Mouse (Mus musculus) liver, embryonic 15.5 days (tissue): ENCODE measurements at regions not wholly inside any gene's neighbourhood (a gene's known extent, or its start where the extent isn't known, plus 50 kb on each side); places are given as distances from the start of the nearest gene placed in this dataset.
A peak's percentile ranks its signal among the peaks of the same experiment; 100 is the strongest.

Experiments
- ATAC-seq: fragments of 200-750 bp; cut with Nextera tagmentation; 2 replicates; pipeline ENCODE4 v1.8.0; 2017; ENCODE audit warnings: moderate number of reproducible peaks, mild to moderate bottlenecking, moderate library complexity; ENCODE audit not compliant: insufficient read depth
- H3K27ac ChIP-seq: fragments of 300-500 bp; sonication (generic); replicated peaks from 2 replicates; pipeline ENCODE4 v1.5.1; 2015; ENCODE audit warnings: mild to moderate bottlenecking, inconsistent platforms
- H3K27me3 ChIP-seq: fragments of 300-500 bp; sonication (generic); 2 replicates; pipeline ENCODE4 v1.6.1; 2015; ENCODE audit warnings: mild to moderate bottlenecking, inconsistent platforms
- H3K36me3 ChIP-seq: fragments of 300-500 bp; sonication (generic); replicated peaks from 2 replicates; pipeline ENCODE4 v1.6.1; 2015; ENCODE audit warnings: moderate library complexity, mild to moderate bottlenecking, inconsistent platforms
- H3K4me1 ChIP-seq: fragments of 300-500 bp; sonication (generic); replicated peaks from 2 replicates; pipeline ENCODE4 v1.6.1; 2015; ENCODE audit warnings: inconsistent platforms
- H3K4me2 ChIP-seq: fragments of 300-500 bp; sonication (generic); 2 replicates; pipeline ENCODE4 v1.6.1; 2015; ENCODE audit warnings: moderate library complexity, mild to moderate bottlenecking, inconsistent platforms
- H3K4me3 ChIP-seq: fragments of 300-500 bp; sonication (generic); replicated peaks from 2 replicates; pipeline ENCODE4 v1.5.1; 2015; ENCODE audit warnings: mild to moderate bottlenecking, inconsistent platforms
- H3K9ac ChIP-seq: fragments of 300-500 bp; sonication (generic); 2 replicates; pipeline ENCODE4 v1.6.1; 2015; ENCODE audit warnings: moderate library complexity, mild to moderate bottlenecking, inconsistent platforms
- H3K9me3 ChIP-seq: fragments of 300-500 bp; sonication (generic); replicated peaks from 2 replicates; pipeline ENCODE4 v1.6.1; 2016; ENCODE audit warnings: inconsistent platforms
- WGBS: fragments of 180-500 bp; shearing (Covaris S2); methylation state at CpG from one replicate; pipeline ENCODE4 v1.1.7; 2015; ENCODE audit warnings: mixed read lengths; ENCODE audit not compliant: insufficient replicate concordance; 5-methylcytosine and 5-hydroxymethylcytosine counted together

DNA sequence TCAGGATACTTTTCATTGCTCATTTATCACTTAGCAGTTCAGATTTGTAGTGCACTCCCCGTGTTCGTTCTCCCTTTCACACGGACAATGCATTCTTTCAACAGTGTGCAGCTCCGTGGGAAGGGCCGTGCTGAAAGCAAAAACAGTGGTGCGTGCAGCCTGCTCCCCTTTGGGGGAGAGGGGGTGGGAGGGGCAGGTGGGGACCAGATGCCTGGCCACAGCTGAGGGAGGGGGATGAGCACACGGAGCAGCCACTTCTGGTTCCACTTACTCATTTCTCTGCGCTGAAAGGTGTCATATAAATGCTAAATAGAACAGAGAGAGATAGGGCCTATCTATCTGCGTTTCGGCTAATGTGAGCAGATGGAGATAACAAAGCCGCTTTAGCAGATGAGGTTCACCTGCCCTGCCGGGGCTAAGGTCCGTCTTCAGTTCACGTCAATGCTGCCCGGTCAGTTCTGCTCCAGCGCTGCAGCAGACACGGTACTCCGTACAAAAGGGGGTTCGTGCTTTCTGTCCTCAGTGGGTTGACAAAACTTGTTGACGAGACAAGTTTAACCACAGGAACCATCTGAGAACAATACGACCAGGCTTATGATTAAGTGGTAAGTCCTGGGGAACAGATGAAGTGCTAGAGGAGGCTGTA, 245.9 kb downstream of the Gm10260 start:
- H3K4me2 ChIP-seq: no peak overlapping the region
- 61% methylated on average over 21 of the region's 21 CpGs for WGBS

DNA sequence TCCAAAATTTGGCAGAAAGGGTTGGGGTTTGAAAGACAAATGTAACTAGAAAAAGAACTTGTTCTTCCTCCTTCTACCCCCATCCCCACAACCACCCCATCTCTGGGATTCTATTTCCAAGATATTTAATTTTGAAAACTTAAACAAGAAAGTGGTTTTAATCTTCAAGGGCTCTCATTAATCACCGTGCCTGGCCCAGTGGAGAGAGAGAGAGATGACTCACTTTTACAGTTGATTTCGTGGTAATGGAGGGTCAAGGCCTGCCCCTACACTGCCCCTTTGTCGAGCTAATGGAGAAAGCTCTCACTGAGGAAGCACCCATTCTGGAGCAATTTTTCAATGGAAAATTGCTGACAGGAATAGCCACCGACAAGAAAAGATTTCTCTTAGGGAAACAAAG, 247.9 kb downstream of the Gm10260 start:
- H3K27me3 ChIP-seq: 0 out of 2 replicates have a peak, but pooled peaks cover 3% of the 10 kb centered on the region
- no peak for ATAC-seq
- 46% methylated on average over 4 of the region's 4 CpGs for WGBS
- no peak overlapping the region for H3K9ac ChIP-seq
- no peak overlapping the region for H3K27ac ChIP-seq
- H3K4me2 ChIP-seq: no peak overlapping the region
- peaks cover 12% of the 10 kb centered on the region for H3K4me1 ChIP-seq
- H3K9me3 ChIP-seq: no peaks in the 10 kb centered on the region
- no peaks in the 10 kb centered on the region for H3K36me3 ChIP-seq
- H3K4me3 ChIP-seq: no peak overlapping the region

More for the DNA sequence above, 245.9 kb downstream of the Gm10260 start:
- Histone ChIP-seq H3K4me3 (no peak overlapping the region), H3K9me3 (no peaks in the 10 kb centered on the region), H3K27me3 (no peaks in the 10 kb centered on the region), H3K4me1 (peaks cover 12% of the 10 kb centered on the region), H3K9ac (no peak overlapping the region), H3K27ac (no peak overlapping the region), H3K36me3 (no peaks in the 10 kb centered on the region)
- ATAC-seq: no peak

DNA sequence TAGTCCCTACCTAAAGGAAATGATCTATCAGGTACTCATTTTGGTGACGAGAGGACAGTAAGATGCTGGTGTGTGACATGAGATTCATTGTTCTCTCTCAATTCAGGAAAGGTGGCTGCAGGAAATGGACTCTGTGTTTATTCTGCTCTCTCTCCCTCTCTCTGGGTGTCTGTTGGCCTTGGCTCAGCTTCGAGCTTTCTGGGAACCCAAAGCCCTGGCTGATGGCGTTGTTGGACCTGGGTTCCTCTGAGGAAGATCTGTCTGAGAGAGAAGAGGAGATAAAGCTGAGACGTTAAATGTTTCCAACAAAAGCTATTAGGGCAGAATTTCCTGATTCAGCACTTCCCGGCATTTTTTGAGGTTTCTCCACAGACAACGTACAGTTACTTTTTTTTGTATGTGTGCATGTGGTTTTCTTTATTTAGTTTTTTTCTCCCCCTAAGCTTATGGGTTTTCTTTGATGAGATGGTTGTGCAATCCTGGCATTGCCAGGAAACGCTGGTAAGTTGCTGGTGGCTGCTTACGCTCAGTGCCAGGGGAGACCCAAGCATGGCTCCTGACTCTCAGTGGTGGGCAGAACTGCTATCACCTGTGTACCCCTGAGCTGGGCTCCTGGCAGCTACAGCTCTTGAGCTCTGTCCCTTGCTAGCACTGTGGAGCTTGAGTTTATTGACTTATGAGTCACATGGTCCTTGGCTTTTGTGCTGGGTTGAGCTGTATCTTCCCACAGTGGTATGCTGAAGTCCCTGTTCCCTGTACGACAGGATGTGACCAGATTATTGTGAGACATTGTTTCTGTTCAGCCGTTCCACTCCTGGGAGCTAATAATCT, 249.8 kb downstream of the Gm10260 start:
- H3K27ac ChIP-seq: no peak overlapping the region
- H3K27me3 ChIP-seq: 0 out of 2 replicates have a peak, but pooled peaks cover 3% of the 10 kb centered on the region
- peak; percentile 61 for ATAC-seq
- H3K9ac ChIP-seq: no peak overlapping the region
- no peaks in the 10 kb centered on the region for H3K9me3 ChIP-seq
- no peaks in the 10 kb centered on the region for H3K36me3 ChIP-seq
- H3K4me1 ChIP-seq: peaks cover 12% of the 10 kb centered on the region
- WGBS: 16% methylated on average over 10 of the region's 10 CpGs
- no peak overlapping the region for H3K4me3 ChIP-seq
- H3K4me2 ChIP-seq: no peak overlapping the region

DNA sequence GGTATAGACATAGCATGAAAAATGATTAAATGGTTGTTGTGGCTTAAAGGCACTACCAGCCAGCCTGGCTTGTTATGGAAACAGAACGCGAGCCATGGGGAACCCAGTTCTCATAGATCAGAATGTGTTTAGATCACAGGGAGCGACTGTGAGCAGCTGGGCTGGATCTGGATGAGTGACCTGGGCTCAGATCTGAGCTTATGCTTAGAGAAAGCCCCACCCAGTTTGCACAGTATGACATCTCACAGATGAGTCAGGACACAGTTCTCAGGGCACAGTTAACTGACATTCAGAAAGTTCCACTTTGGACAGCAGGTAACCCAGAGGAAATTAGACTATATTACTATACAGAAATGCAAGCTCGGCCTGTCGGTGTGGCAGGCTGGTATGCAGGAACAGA, 255.5 kb downstream of the Gm10260 start:
- WGBS: 84% methylated on average over 5 of the region's 5 CpGs
- no peak overlapping the region for H3K27ac ChIP-seq
- H3K36me3 ChIP-seq: no peaks in the 10 kb centered on the region
- no peak overlapping the region for H3K9ac ChIP-seq
- no peaks in the 10 kb centered on the region for H3K9me3 ChIP-seq
- no peak overlapping the region for H3K4me2 ChIP-seq
- ATAC-seq: no peak
- no peaks in the 10 kb centered on the region for H3K4me1 ChIP-seq
- no peak overlapping the region for H3K4me3 ChIP-seq
- 0 out of 2 replicates have a peak, but pooled peaks cover 3% of the 10 kb centered on the region for H3K27me3 ChIP-seq

DNA sequence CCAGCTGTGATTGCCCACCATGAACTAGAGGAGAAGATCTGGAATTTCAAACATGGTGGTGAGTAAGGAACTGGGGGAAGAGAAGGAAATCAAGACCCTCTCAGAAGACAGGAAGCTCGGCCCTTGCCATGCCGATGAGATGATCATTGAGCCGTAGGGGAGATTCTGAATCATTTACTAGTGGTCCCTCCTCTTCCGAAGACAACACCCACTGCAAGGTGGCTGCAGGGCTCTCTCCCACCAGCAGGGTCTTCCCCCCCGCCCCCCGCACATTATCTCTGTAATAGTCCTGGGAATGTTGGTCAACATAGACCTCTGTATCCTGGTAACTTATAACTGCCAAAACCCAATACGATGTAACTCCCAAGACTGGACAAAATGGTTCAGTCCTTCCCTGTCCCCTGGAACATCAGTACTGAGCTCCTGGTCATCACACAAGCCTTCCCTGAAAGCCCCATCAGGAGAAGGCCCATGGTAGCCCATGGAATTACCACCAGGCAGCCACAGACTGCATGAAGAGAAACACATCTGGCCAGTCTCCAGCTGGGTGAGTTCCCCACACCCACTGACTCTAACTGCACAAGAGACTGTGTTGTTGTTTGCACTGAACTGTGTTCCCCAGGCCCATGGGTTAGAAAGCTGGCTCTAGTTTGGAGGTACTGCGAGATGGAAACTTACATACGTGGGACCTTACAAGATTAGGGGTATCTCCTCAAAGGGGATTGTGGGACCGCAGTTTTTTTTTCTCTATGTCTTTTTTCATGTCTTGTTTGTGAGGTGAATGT, 256.3 kb downstream of the Gm10260 start:
- H3K9me3 ChIP-seq: no peaks in the 10 kb centered on the region
- H3K4me2 ChIP-seq: no peak overlapping the region
- H3K4me1 ChIP-seq: no peaks in the 10 kb centered on the region
- no peak overlapping the region for H3K27ac ChIP-seq
- 72% methylated on average over 10 of the region's 10 CpGs for WGBS
- H3K9ac ChIP-seq: no peak overlapping the region
- no peak overlapping the region for H3K4me3 ChIP-seq
- ATAC-seq: no peak
- no peaks in the 10 kb centered on the region for H3K36me3 ChIP-seq
- H3K27me3 ChIP-seq: peaks cover 3% of the 10 kb centered on the region; the same call in 1 of the 2 replicates

DNA sequence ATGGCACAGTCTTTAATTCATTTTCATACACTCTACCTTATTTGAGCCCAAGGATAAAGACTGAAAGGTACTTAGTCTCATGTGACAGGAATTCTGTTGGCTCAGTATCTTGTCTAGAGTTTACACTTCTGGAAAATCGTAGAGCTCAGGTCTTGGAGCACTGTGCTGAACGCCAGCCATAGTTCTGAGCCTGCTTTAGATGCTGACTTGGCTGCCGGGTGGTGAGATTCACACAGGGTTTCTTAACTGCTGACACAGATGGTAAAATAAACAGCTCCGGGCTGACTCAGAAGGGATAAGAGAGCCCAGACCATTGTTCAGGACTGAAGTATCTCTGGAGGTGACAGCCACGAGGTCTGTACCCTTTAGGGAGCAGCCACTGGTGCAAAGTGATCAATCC, 257.0 kb downstream of the Gm10260 start:
- Histone ChIP-seq H3K4me3 (no peak overlapping the region), H3K9ac (no peak overlapping the region), H3K9me3 (no peaks in the 10 kb centered on the region), H3K36me3 (no peaks in the 10 kb centered on the region), H3K27ac (no peak overlapping the region), H3K27me3 (no peaks in the 10 kb centered on the region; the same call in 1 of the 2 replicates), H3K4me2 (no peak overlapping the region), H3K4me1 (no peaks in the 10 kb centered on the region)
- WGBS: 51% methylated on average over 5 of the region's 5 CpGs
- no peak for ATAC-seq

DNA sequence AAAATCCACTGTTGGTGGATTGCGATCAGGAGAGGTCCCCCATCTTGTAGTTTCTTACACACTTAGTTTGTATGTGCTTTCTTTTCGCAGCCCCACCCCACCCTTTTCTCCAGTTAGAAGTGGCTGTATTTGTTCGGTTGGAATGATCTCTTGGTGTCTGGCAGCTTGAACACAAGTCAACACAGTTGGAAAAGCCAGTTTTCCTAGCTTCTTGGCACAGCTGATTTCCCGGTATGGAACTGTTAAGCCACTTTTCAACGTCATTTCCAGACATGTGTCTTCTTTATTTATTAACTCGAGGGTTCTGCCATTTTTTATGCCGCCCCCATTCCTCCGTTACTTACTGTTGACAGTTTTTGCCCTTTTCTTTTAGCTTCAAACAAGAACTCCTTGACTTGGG, 259.2 kb downstream of the Enc1 start:
- no peak overlapping the region for H3K9ac ChIP-seq
- no peaks in the 10 kb centered on the region for H3K36me3 ChIP-seq
- no peak for ATAC-seq
- no peak overlapping the region for H3K4me2 ChIP-seq
- no peak overlapping the region for H3K27ac ChIP-seq
- H3K4me1 ChIP-seq: no peaks in the 10 kb centered on the region
- no peaks in the 10 kb centered on the region; the same call in 1 of the 2 replicates for H3K27me3 ChIP-seq
- H3K9me3 ChIP-seq: no peaks in the 10 kb centered on the region
- 76% methylated on average over 8 of the region's 8 CpGs for WGBS
- H3K4me3 ChIP-seq: no peak overlapping the region

DNA sequence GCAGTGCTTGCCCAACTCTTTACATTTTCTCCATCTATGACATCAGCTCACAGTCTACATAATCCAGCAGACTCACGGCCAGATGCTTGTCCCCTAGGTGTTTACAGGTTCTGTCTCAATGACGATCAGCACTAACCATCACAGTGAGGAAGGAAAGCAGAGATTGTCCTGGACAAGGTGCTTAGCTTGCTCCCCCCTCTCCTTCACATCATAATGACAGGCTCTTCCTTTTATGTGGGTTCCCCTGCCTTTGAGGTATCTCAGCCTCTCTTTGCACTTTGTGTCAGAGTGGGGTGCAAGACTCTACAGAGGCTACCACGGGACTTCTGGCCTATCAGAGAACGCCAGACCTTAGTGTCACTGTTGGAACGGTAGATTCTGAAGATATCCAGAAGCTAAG, 258.1 kb downstream of the Enc1 start:
- no peak overlapping the region for H3K9ac ChIP-seq
- no peaks in the 10 kb centered on the region for H3K4me1 ChIP-seq
- no peak for ATAC-seq
- no peak overlapping the region for H3K4me3 ChIP-seq
- H3K4me2 ChIP-seq: no peak overlapping the region
- no peaks in the 10 kb centered on the region for H3K36me3 ChIP-seq
- no peak overlapping the region for H3K27ac ChIP-seq
- 52% methylated on average over 5 of the region's 5 CpGs for WGBS
- no peaks in the 10 kb centered on the region for H3K9me3 ChIP-seq
- no peaks in the 10 kb centered on the region; the same call in 1 of the 2 replicates for H3K27me3 ChIP-seq

DNA sequence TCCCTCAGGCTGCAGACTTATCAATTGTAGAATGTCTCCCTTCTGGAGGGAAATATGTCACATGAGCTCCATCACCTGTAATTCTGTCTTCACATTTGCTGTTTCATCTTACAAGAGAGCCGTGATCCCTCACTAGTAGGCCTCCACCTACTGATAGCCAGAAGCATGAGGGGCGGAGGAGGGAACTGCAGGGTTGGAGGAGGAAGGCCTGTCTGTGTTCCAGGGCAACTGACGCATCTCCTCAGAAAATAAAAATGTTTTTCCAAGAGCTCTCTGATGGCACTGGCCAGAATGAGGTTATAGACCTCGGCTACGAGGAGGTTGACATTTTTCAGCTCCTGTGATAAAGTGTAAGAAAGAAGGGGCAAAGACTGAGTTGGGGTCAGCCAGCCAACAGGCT, 257.0 kb downstream of the Enc1 start:
- H3K9me3 ChIP-seq: no peaks in the 10 kb centered on the region
- no peak for ATAC-seq
- H3K4me1 ChIP-seq: no peaks in the 10 kb centered on the region
- no peak overlapping the region for H3K4me3 ChIP-seq
- H3K36me3 ChIP-seq: no peaks in the 10 kb centered on the region
- 60% methylated on average over 5 of the region's 5 CpGs for WGBS
- no peak overlapping the region for H3K4me2 ChIP-seq
- no peaks in the 10 kb centered on the region; the same call in 1 of the 2 replicates for H3K27me3 ChIP-seq
- no peak overlapping the region for H3K27ac ChIP-seq
- no peak overlapping the region for H3K9ac ChIP-seq

DNA sequence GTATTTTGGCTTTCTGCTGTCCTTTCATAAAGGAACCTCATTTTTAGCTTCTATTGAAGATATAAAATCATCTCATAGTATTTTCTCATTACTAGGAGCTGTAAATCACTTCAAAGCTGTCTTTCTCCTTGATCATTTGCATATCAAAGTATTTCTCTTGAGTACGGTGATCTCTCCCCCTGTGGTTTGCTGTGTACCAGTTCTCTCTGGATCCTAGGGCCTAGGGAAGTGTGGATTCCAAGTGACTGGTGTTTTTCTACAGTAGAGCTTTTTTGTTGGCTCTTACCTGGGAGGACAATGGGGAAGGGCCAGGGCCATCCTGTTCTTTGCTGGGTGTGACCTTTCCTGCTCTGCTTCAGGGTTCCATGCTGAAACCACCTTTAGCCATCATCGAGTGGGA, 253.9 kb downstream of the Enc1 start:
- WGBS: 66% methylated on average over 2 of the region's 2 CpGs
- H3K4me3 ChIP-seq: no peak overlapping the region
- H3K9me3 ChIP-seq: no peaks in the 10 kb centered on the region
- H3K27ac ChIP-seq: no peak overlapping the region
- no peak for ATAC-seq
- H3K4me2 ChIP-seq: no peak overlapping the region
- no peaks in the 10 kb centered on the region for H3K36me3 ChIP-seq
- peaks cover 5% of the 10 kb centered on the region; the same call in 1 of the 2 replicates for H3K27me3 ChIP-seq
- no peak overlapping the region for H3K9ac ChIP-seq
- H3K4me1 ChIP-seq: no peaks in the 10 kb centered on the region

DNA sequence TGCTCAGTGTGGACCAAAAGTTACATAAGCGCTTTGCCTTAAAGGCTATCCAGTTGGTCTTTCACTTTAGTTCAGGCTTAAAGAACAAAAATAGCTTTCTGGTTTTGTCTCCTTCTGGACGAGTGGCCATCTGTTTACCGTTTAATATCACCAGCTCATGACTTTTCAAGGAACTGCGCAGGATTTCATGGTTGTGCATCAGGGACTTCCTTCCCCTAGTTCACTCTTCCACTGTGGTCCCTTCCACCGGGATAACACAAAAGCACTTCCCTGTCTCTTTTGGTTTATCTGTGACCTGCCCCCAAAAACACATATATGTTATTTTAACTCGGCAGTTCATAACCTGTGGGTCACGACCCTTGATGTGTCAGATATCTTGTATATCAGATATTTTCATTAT, 252.9 kb downstream of the Enc1 start:
- Histone ChIP-seq H3K4me2 (no peak overlapping the region), H3K4me1 (no peaks in the 10 kb centered on the region), H3K9ac (no peak overlapping the region), H3K4me3 (no peak overlapping the region), H3K27me3 (peaks cover 12% of the 10 kb centered on the region), H3K9me3 (no peaks in the 10 kb centered on the region), H3K27ac (no peak overlapping the region), H3K36me3 (no peaks in the 10 kb centered on the region)
- ATAC-seq: no peak
- WGBS: 59% methylated on average over 7 of the region's 7 CpGs
